Mouse (Mus musculus) small intestine, adult 2 months (tissue): ENCODE data around the gene Alx3.

ENCODE experiments used
- CTCF ChIP-seq: fragments of 200-500 bp; IDR thresholded peaks from 2 replicates; pipeline ENCODE4 v1.5.1; 2012; ENCODE audit warnings: low read depth, mild to moderate bottlenecking, control low read depth, inconsistent platforms, low read length, moderate library complexity, mixed read lengths; ENCODE audit not compliant: insufficient replicate concordance, insufficient read length; ENCODE audit errors: extremely low read depth
- POLR2A ChIP-seq: fragments of 200-500 bp; IDR thresholded peaks from 2 replicates; pipeline ENCODE4 v1.6.1; 2012; ENCODE audit warnings: low read depth, mild to moderate bottlenecking, control low read depth, inconsistent platforms, low read length, moderate library complexity

DNA sequence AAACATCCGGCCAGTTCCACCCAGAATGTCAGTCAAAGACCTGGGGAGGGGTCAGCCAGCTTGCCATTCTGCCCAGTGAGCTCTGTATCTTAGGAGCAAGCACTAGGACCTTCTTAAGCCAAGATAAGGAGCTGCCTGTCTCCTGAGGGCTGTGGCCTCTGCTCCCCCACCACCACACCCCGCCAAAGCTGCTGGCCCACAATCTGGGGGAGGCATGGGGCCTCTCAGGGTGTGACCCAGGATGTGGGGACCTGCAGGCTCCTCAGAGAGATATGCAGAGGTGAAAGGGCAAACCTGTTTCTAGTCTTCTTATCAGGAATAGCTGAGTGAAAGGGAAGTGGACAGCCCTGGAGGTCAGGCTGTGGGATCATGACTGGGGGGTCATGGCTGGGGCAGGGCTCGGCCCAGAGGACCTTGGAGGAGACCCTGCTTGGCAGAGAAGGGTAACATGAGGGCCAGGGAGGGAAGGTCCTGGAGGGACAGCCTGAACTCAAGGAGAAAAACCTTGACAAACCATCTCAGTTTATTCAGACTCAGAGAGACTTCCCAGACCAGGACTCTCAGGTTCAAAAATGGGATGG is 16.9 kb upstream of the Alx3 start:
- TF ChIP-seq POLR2A (no peak), CTCF (no peak)
